Mouse (Mus musculus): ENCODE measurements at regions not wholly inside any gene's neighbourhood (a gene's known extent, or its start where the extent isn't known, plus 50 kb on each side); places are given as distances from the start of the nearest gene placed in this dataset.

- no peak for TF ChIP-seq CTCF (IDR thresholded peaks at IDR 0.05; ENCODE audit: borderline replicate concordance, insufficient read depth, low read depth, low read length)
- no peak for TF ChIP-seq POLR2A (IDR thresholded peaks at IDR 0.05; ENCODE audit: borderline replicate concordance, insufficient read depth, low read length)
Observed at GRCm38 (mm10) chr12:16225428-16225827, 385.3 kb downstream of the Lpin1 start.
